Mouse (Mus musculus) kidney, postnatal 0 days (tissue): ENCODE data around the gene Oas1e. TPM values are rescaled to one million over a fixed set of nuclear protein-coding genes. Genes with fewer than 3 reads are reported as not detected.
A peak's percentile ranks its signal among the peaks of the same experiment; 100 is the strongest.
"Not testable (repeated sequence)": the region's sequence is repeated elsewhere in the genome, so short reads cannot be mapped to it uniquely, and the experiment has no call there.

Experiments
- ATAC-seq: fragments of 200-750 bp; cut with Nextera tagmentation; replicated peaks from 2 replicates; pipeline ENCODE4 v1.8.0; 2017; ENCODE audit warnings: low read depth, moderate number of reproducible peaks, moderate TSS enrichment, moderate library complexity; ENCODE audit not compliant: low FRiP score
- DNase-seq: peaks from one replicate; pipeline ENCODE4 v3.0.0-alpha.2; 2016; ENCODE audit warnings: low spot score
- H3K27ac ChIP-seq: fragments of 300-500 bp; sonication (generic); 2 replicates; pipeline ENCODE4 v1.5.1; 2014; ENCODE audit warnings: mild to moderate bottlenecking
- H3K27me3 ChIP-seq: fragments of 300-500 bp; sonication (generic); 2 replicates; pipeline ENCODE4 v1.6.1; 2014; ENCODE audit warnings: low read length, mixed read lengths; ENCODE audit not compliant: insufficient read depth
- H3K36me3 ChIP-seq: fragments of 300-500 bp; sonication (generic); 2 replicates; pipeline ENCODE4 v1.6.1; 2014; ENCODE audit warnings: low read length, mixed read lengths; ENCODE audit not compliant: insufficient read depth
- H3K4me1 ChIP-seq: fragments of 300-500 bp; sonication (generic); replicated peaks from 2 replicates; pipeline ENCODE4 v1.6.1; 2014; ENCODE audit warnings: antibody characterized with exemption, low read length, mixed read lengths; ENCODE audit not compliant: insufficient read depth
- H3K4me2 ChIP-seq: fragments of 300-500 bp; sonication (generic); 2 replicates; pipeline ENCODE4 v1.6.1; 2014; ENCODE audit warnings: mild to moderate bottlenecking, low read length, moderate library complexity, mixed read lengths
- H3K4me3 ChIP-seq: fragments of 300-500 bp; sonication (generic); replicated peaks from 2 replicates; pipeline ENCODE4 v1.5.1; 2014; ENCODE audit warnings: low read depth, low read length
- H3K9ac ChIP-seq: fragments of 300-500 bp; sonication (generic); 2 replicates; pipeline ENCODE4 v1.6.1; 2014; ENCODE audit warnings: low read depth, low read length
- H3K9me3 ChIP-seq: fragments of 300-500 bp; sonication (generic); replicated peaks from 2 replicates; pipeline ENCODE4 v1.6.1; 2016; ENCODE audit warnings: low read length, inconsistent platforms, mixed read lengths
- CTCF ChIP-seq: IDR thresholded peaks from 2 replicates; pipeline ENCODE4 v1.5.1; 2016; ENCODE audit warnings: antibody characterized with exemption, low read depth, mild to moderate bottlenecking, moderate library complexity
- WGBS: fragments of 180-500 bp; shearing (Covaris S2); extraction: QIAGEN DNeasy Blood & Tissue Kit; methylation state at CpG from one replicate; pipeline ENCODE4 v1.1.7; 2014; 5-methylcytosine and 5-hydroxymethylcytosine counted together
- polyA plus RNA-seq: library from polyadenylated mRNA; unstranded; fragments of >200 nt; fragmentation: Nextera tagmentation; extraction: Ambion mirVana; gene quantifications from 2 replicates; pipeline ENCODE4 v1.2.1, GENCODE M21; 2015

Oas1e gene
- polyA plus RNA-seq, 1 experiment from 2014 or later: not detected

- H3K9me3 ChIP-seq: no peaks in the 10 kb centered on the region
- DNase-seq (no peak), ATAC-seq (no peak)
- H3K4me3 ChIP-seq: no peak overlapping the region
- H3K4me2 ChIP-seq: no peak overlapping the region
- TF ChIP-seq CTCF: peak; percentile 50
- H3K9ac ChIP-seq: no peak overlapping the region
- 0 out of 2 replicates have a peak, but pooled peaks cover 7% of the 10 kb centered on the region for H3K36me3 ChIP-seq
- WGBS: 62% methylated on average over 3 of the region's 3 CpGs
- 0 out of 2 replicates have a peak, but pooled peaks cover 6% of the 10 kb centered on the region for H3K4me1 ChIP-seq
- H3K27me3 ChIP-seq: no peaks in the 10 kb centered on the region
- no peak overlapping the region for H3K27ac ChIP-seq
Measured at GRCm38 (mm10) chr5:120815949-120816348, 20.6 kb upstream of the Oas1e start.

DNA sequence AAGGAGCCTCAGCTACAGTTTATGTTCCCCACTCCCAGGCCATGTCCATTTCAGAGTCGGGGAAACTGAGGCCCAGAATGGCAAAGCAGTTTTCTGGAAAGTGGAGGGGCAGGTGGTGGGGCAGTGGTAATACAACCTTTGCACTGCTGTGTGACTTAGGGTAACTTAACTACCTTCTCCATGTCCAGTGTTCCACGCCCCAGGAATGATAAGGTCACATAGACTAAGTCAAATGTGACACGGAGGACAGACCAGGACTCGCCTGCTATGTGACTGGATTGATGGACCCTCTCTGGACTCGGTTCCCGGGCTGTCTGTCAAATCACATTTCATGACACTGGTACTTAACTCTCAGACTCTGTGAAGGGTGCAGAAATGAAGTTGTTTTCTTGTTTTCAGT, 17.7 kb upstream of the Oas1e start:
- Histone ChIP-seq H3K27ac (no peak overlapping the region), H3K4me2 (peak overlapping the region; percentile 67), H3K4me3 (peak overlapping the region; percentile 47), H3K4me1 (0 out of 2 replicates have a peak, but pooled peaks cover 6% of the 10 kb centered on the region), H3K27me3 (no peaks in the 10 kb centered on the region), H3K36me3 (0 out of 2 replicates have a peak, but pooled peaks cover 3% of the 10 kb centered on the region), H3K9me3 (no peaks in the 10 kb centered on the region), H3K9ac (peak overlapping the region; percentile 57)
- TF ChIP-seq CTCF: no peak
- no peak for DNase-seq
- no peak for ATAC-seq
- WGBS: 74% methylated on average over 6 of the region's 6 CpGs

- ATAC-seq: peak; percentile 90
- H3K4me2 ChIP-seq: peak within 1 kb of the TSS; percentile 67
- peak within 1 kb of the TSS; percentile 57 for H3K9ac ChIP-seq
- 3% methylated on average over 18 of the region's 18 CpGs for WGBS
- peak within 1 kb of the TSS; percentile 47 for H3K4me3 ChIP-seq
- 0 out of 2 replicates have a peak, but pooled peaks cover 3% of the 10 kb centered on the region for H3K36me3 ChIP-seq
- H3K9me3 ChIP-seq: no peaks in the 10 kb centered on the region
- H3K27ac ChIP-seq: peak within 1 kb of the TSS; percentile 87
- no peak for TF ChIP-seq CTCF
- H3K4me1 ChIP-seq: 0 out of 2 replicates have a peak, but pooled peaks cover 6% of the 10 kb centered on the region
- DNase-seq: peak; percentile 97
- H3K27me3 ChIP-seq: no peaks in the 10 kb centered on the region
Measured at GRCm38 (mm10) chr5:120811951-120812819, 16.9 kb upstream of the Oas1e start, which contains the start of gene Oas1c. Oas1c (minus strand) TSS chr5:120812514.

DNA sequence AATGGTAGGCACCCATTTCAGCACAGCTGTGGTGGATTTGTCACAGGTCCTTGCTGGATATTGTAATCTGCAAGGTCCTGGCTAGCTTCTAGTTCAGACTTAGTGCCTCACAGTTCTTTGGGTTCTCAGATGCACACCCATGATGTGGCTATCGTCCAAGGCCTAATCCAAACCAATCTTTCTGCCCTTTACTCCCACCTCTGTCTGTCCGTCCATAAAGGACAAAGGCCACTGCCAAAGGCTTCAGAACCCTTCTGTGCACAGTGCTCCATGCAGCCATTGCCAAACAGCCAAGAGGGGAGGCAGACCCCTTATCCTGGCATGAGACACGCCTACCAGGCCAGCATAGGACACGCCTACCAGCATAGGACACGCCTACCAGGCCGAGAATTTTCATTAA, 13.8 kb upstream of the Oas1e start:
- Histone ChIP-seq H3K36me3 (no peaks in the 10 kb centered on the region), H3K27ac (no peak overlapping the region), H3K9ac (no peak overlapping the region), H3K4me1 (0 out of 2 replicates have a peak, but pooled peaks cover 6% of the 10 kb centered on the region), H3K4me2 (no peak overlapping the region), H3K27me3 (no peaks in the 10 kb centered on the region), H3K9me3 (no peaks in the 10 kb centered on the region), H3K4me3 (no peak overlapping the region)
- DNase-seq (no peak), ATAC-seq (no peak)
- TF ChIP-seq CTCF: no peak
- WGBS: 40% methylated on average over 6 of the region's 6 CpGs

GRCm38 (mm10) chr5:120806458-120806857, 11.1 kb upstream of the Oas1e start:
- Histone ChIP-seq H3K9ac (no peak overlapping the region), H3K4me2 (no peak overlapping the region), H3K36me3 (no peaks in the 10 kb centered on the region), H3K9me3 (no peaks in the 10 kb centered on the region), H3K4me1 (0 out of 2 replicates have a peak, but pooled peaks cover 4% of the 10 kb centered on the region), H3K27me3 (no peaks in the 10 kb centered on the region), H3K4me3 (no peak overlapping the region), H3K27ac (no peak overlapping the region)
- WGBS: 87% methylated on average over 1 of the region's 1 CpGs
- DNase-seq (peak; percentile 45), ATAC-seq (no peak)
- TF ChIP-seq CTCF: peak; percentile 64

DNA sequence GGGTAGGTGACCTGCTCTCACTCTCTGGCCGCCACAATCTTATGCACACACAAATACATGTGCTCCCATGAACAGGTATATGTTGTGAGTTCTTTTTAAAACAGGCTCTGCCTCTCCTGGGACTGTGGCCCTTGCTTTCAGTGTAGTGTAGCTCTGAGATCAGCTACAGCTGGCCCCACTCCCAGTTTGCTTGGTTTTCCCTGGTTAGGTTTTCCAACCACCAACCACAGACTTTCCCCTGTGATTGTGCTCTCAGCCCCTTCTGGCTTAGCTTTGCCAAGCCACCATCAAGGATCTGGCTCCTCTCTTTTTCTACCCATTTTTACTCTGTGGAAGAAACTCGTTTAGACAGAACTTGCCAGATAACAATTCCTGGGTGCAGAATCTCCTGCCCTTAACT, 8.3 kb upstream of the Oas1e start:
- Histone ChIP-seq H3K27me3 (no peaks in the 10 kb centered on the region), H3K4me3 (no peak overlapping the region), H3K9me3 (no peaks in the 10 kb centered on the region), H3K4me1 (no peaks in the 10 kb centered on the region), H3K36me3 (no peaks in the 10 kb centered on the region), H3K4me2 (no peak overlapping the region), H3K27ac (no peak overlapping the region), H3K9ac (no peak overlapping the region)
- ATAC-seq (no peak), DNase-seq (no peak)
- WGBS: 72% methylated on average over 2 of the region's 2 CpGs
- TF ChIP-seq CTCF: no peak

DNA sequence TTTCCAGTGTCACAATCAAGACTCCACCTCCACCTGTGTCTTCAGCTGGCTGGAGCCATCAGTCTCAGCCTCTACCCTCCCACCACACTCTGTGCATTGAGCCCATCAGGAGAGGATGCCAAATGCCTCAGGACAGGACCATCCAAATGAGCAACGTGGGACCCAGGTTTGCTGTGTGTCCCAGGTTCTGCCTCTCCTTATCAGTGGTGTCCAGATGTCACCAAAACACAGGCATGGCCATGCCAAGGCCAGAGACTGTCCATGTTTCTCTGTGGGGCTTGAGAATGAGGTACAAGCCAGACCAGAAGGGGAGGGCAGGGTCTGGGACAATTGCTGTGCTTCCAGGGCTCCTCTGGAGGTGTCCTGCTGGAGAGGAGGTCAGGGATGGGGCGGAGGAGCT, 3.6 kb upstream of the Oas1e start:
- WGBS: 50% methylated on average over 1 of the region's 2 CpGs
- H3K9ac ChIP-seq, H3K36me3 ChIP-seq, H3K9me3 ChIP-seq, H3K4me3 ChIP-seq, H3K4me1 ChIP-seq, H3K27ac ChIP-seq, H3K27me3 ChIP-seq, DNase-seq, ATAC-seq, H3K4me2 ChIP-seq: not testable (repeated sequence)

GRCm38 (mm10) chr5:120798147-120798546, 2.8 kb upstream of the Oas1e start:
- H3K4me1 ChIP-seq, H3K27ac ChIP-seq, H3K36me3 ChIP-seq, H3K4me2 ChIP-seq, H3K9ac ChIP-seq, H3K4me3 ChIP-seq, DNase-seq, H3K27me3 ChIP-seq, ATAC-seq, H3K9me3 ChIP-seq: not testable (repeated sequence)
- WGBS: 73% methylated on average over 5 of the region's 5 CpGs
